Mouse (Mus musculus): Measurements from ENCODE around the gene Hoxc5. TPM values are rescaled to one million over a fixed set of nuclear protein-coding genes. Genes with fewer than 3 reads are reported as not detected.

Gene Hoxc5
- total RNA-seq, 2 experiments from 2014 or later, result not detected

GRCm38 (mm10) chr15:103010112-103010846 lies 43.0 kb downstream of the Hoxc5 start:
- no peak for ATAC-seq (ENCODE audit: poor library complexity, severe bottlenecking)

DNA sequence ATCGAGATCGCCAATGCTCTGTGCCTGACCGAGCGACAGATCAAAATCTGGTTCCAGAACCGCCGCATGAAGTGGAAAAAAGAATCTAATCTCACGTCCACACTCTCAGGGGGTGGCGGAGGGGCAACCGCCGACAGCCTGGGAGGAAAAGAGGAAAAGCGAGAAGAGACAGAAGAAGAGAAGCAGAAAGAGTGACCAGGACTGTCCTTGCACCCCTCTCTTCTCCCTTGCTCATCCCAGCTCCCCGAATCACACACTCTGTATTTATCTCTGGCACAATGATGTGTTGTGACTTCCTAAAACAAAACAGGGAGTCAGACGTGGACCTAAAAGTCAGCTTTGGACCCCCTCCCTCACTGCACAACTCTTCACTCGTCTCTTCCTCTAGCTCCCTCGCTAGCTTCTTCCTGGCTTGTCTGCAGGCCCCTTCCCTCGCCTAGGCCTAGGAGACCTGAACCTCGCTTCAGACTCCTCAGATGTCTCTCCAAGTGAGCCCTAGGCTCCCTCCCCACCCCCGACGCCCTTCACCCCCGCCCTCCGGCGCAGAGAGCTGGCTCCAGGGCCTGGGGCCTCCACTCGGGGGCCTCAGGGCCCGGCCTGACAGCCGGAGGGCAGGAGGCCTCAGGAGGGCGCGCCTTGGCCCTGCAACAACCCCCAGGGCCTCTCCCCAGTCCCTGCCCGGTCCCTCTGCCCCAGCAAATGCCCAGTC lies 43.8 kb downstream of the Hoxc5 start:
- no peak for ATAC-seq (ENCODE audit: poor library complexity, severe bottlenecking)

- ATAC-seq (ENCODE audit: poor library complexity, severe bottlenecking), result peak; percentile 30; the same call in 1 of the 2 replicates
Observed at GRCm38 (mm10) chr15:103011928-103012486, 44.8 kb downstream of the Hoxc5 start.

DNA sequence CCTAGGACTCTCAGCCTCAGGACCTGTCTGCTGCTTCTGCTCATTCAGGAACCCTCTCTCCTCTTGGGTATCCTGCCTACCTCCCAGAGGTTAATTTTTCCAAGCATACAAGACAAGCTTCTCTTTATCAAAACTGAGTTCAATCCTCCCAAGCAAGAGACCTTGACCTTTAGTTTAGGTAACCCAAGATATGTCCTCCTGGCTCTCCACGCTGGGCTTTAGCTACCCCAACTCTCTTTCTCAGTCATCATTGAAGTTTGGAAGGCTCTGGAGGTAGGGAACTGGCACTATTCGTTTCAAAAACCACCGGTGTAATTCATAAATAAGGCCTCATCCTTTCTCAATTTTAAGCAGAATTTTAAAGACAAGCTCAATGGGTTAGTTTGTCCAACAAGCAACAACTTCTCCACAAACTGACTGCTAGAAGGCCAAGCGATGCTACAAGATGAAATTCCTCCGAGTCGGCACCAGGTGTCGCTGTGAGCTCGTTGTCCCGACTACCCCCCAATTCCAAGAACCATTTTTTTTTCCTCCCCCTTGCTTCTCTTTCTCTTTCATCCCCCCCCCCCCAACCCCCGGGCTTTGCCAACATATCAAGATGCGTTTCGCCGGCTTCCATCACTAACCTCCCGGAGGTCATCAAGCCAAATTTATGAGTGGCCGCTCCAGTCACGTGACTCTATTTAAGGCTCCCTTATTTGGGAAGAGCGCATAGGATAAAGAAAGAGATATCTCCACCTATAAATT lies 46.2 kb downstream of the Hoxc5 start:
- 0 out of 2 replicates have a peak, but pooled peaks have one; percentile 45 for ATAC-seq (ENCODE audit: poor library complexity, severe bottlenecking)

DNA sequence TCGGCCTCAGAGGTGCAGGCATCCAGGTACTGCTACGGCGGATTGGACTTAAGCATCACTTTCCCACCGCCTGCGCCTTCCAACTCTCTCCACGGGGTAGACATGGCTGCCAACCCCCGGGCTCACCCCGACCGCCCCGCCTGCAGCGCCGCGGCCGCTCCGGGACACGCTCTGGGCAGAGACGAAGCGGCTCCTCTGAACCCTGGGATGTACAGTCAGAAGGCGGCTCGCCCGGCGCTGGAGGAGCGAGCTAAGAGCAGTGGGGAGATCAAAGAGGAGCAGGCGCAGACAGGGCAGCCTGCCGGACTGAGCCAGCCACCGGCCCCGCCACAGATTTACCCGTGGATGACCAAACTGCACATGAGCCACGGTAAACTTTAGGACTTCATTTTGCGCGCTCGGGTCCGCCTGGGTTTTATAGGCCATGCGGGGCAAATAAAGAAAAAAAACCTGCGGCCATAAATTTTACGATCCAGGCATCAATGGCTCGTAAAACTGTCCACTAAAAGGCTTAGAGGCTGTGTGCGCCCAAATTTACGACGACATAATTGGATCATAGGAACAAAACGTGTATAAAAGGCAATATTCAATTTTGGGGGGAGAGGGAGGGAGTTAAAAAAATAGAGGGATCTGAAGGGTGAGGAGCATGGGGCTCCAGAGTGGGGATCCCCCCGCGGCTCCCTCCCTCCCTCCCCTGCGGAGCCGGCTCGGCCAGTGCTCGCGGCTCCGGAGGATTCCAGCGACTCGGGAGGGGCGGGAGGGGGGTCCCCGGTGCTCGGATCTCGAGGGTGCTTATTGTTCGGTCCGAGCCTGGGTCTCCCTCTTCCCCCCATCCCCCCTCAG lies 47.1 kb downstream of the Hoxc5 start:
- ATAC-seq (ENCODE audit: poor library complexity, severe bottlenecking), result no peak

- ATAC-seq (ENCODE audit: poor library complexity, severe bottlenecking), result no peak
Observed at GRCm38 (mm10) chr15:103015009-103015399, 47.8 kb downstream of the Hoxc5 start.

DNA sequence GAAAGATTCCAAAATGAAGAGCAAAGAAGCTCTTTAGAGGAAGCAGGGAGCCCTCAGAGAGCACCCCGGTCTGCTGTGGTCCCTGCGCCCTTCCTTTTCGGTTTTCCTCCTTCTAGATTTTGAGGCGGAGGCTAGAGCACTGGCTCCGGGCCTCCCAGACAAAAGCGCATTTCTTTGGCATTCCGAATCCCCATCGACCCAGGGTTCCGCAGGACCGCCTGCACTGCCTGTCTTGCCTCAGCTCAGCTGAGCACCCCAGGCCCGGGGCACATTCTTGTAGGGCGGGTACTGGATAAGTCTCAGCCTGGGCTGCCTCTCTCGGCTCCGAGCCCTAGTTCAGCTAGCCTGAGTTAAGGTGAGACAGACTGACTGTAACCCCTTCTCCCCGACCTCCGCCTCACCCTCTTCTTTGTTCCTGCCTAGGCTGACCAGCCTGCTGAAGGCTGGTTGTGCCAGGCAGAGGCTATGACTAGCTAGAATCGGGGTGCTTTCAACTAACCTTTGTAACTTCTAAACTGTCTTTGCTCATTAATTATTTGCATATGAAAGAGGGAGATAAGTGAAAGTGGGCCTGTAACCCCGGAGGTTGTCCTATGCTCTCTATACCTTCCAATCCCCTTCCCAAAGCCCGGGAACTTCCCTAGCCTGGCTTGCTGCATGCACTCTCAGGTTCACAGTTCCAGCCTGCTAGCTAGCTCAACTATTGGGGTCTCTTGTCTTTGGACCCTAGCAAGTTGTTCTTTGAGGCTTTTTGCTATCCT lies 48.3 kb downstream of the Hoxc5 start:
- no peak for ATAC-seq (ENCODE audit: poor library complexity, severe bottlenecking)

DNA sequence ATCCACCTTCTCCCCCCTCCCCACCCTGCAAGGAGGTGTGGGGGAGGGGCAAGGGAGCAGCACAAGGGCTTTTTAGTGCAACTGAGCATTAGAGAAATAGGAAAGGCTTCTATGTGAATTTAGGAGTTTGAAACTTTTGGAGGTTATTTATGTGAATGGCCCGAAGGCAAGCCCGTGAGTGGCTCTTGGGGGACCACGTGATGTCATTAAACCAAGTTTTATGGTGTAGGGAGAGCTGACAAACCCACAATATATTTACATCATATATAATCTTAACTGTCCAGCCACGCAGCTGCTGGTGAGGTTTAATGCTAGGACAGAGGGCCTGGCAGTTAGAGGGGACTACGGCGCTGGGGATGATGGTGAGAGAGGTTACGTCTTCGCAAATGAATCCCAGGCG lies 51.4 kb downstream of the Hoxc5 start, which contains the start of gene Hoxc4:
Hoxc4 (plus strand) TSS at position 299 of the 400 bp plus-strand sequence.
- ATAC-seq (ENCODE audit: poor library complexity, severe bottlenecking), result no peak

DNA sequence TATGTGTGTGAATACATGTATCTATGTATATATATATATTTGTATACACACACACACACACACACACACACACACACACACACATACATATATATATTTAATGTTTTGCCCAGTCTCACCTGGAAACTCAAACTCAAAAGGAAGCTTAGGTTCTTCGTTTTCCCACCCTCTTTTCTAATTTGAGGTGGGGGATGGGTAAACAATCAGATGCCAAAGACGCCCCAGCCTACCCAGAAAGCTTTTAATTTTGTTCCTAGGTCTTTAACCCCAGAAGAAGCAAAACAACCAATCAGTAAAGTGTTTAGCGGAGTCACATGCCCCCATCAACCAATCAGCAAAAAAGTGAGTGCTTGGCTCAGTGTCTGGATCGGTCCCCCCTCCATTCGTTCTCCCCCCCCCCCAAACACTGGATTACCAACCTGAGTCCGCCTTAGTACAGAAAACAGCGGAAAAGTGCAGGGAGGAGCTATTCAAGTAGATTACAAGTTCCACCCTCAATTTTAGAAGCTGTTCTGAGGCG lies 53.7 kb downstream of the Hoxc5 start:
- ATAC-seq (ENCODE audit: poor library complexity, severe bottlenecking), result no peak

DNA sequence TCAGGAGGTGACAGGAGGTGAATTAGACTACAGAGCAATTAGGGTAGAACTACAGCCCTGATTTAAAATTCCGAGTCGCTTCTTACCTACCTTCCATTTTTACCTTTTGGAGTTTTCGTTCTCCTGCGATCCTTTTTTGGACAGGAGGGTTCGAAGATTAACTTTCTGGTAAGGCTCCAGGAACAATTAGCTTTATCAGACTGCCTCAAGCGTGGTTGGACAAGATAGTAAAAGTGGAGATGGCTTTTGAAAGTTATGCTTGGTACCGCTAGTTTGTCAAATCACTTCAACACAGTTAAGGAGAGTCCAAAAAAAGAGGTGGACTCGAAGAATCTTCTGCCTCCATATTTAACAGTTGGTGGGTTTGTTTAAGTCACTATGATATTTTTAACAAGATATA lies 54.3 kb downstream of the Hoxc5 start:
- ATAC-seq (ENCODE audit: poor library complexity, severe bottlenecking), result no peak

DNA sequence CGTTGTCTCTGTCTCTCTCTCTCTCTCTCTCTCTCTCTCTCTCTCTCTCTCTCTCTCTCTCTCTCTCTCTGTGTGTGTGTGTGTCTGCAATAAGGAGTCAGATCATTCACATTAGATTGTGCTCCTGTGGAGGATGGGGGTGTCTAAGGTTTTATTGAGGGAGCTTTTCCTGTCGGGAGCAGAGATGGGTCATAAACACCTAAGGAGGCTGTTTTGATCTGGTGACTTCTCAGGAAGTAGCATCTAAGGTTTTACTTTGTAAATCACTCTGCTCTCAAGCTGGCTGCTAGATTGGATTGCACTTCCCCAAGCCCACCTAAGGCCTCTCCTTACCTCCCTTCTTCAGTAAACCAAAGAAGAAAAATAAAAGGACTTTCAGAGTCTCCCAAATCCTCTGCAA lies 56.9 kb downstream of the Hoxc5 start:
- no peak for ATAC-seq (ENCODE audit: poor library complexity, severe bottlenecking)

DNA sequence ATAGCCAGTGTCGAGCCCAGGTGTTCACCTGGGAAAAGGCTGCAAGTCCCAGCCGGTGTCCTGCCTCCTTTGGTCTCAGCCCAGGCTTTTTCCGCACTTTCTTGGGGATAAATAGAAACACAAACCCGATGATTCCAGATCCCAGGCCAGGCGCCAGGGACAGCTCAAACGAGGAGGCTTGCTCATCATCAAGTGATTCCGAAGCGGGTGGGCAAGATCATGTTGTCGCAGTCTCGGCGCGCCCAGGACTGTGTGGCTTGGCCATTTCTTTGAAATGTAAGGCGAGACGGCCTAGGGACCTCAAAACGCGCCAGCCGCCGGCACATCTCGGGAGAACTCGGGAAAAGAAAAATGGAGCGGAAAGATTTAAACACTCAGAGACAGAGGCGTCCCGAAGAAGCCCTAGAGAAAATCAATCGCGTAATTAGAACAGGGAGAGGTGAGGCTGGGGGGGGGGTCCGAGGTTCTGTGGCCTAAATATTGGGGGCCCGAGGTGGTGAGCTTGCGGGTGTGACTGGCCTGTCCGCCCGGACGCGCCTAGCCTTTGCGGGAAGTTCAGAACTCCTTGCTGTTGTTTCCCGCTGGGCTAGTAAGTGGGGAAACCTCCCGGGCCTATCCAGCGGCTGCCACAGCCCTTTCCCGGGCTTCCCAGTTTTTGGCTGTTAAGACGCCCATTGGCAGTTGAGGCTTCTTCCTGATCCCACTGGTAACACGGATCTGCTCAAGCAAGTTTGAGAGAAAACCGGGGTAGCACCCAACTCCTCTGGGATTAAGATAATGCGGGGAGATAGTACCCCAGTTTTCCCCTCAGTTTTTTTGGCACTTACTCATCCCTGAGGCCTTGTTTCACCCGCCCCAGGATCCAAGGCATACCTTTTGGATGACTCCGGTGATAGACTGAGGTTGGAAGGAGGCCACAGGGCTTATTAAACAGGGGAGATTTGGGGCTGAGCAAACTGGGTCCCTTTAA lies 60.3 kb downstream of the Hoxc5 start:
- ATAC-seq (ENCODE audit: poor library complexity, severe bottlenecking), result no peak

GRCm38 (mm10) chr15:103028916-103029512 lies 61.8 kb downstream of the Hoxc5 start:
- no peak for ATAC-seq (ENCODE audit: poor library complexity, severe bottlenecking)

DNA sequence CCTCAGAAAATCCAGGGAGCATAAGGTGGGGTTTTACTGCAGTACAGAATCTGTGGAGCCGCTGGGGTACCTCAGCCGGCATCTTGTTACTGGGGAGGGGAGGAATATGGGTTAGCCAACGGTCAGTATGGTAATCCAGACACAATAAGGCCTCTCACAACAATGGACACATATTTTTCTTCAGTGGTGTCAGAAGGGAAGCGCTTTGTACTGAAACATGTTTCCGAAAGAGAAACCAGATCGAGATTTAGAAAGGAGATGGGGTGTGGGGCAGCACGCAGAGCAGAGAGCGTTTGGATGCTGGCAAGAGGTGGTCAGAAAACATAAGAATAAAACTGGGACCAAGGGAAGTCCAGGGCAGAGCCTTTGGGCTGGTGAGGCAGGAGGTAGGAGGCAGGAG lies 62.9 kb downstream of the Hoxc5 start:
- ATAC-seq (ENCODE audit: poor library complexity, severe bottlenecking), result no peak

GRCm38 (mm10) chr15:103032167-103032566 lies 64.9 kb downstream of the Hoxc5 start:
- no peak for ATAC-seq (ENCODE audit: poor library complexity, severe bottlenecking)

GRCm38 (mm10) chr15:103032646-103033575 lies 65.7 kb downstream of the Hoxc5 start:
- ATAC-seq (ENCODE audit: poor library complexity, severe bottlenecking), result no peak
